Mouse (Mus musculus): ENCODE measurements around the gene Cfap99. TPM values are rescaled to one million over a fixed set of nuclear protein-coding genes. Genes with fewer than 3 reads are reported as not detected.
A peak's percentile ranks its signal among the peaks of the same experiment; 100 is the strongest.

Gene Cfap99
- polyA plus RNA-seq, 1 experiment from 2014 or later, result 0.43 TPM

DNA sequence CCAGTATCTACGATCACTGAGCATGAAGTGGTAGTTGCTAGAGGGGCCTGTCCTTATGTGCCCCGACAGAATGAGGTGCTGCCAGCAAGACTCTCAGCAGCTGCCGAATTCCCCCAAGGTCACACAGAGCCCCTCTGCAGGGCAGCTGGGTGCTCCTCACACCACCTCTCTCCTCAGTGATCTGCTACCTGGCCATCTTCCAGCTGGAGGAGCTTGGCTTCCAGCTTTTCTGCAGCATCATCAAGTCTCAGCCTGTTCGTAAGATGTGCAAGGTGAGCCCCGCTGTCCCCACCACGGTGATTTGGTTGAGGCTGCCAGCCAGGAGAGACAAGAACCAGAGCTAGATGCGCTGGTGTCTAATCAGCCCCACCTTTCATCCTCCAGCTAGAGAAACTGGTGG is 14.0 kb downstream of the Cfap99 start:
- Histone ChIP-seq H3K9me3 (ENCODE audit: control insufficient read depth, low read length) (no peaks in the 10 kb centered on the region), H3K27ac (ENCODE audit: low read length) (no peak overlapping the region), H3K4me1 (replicated peaks; ENCODE audit: control insufficient read depth, insufficient read depth, low read length) (no peaks in the 10 kb centered on the region), H3K9ac (ENCODE audit: low read length) (no peak overlapping the region), H3K4me2 (ENCODE audit: low read depth, low read length) (no peak overlapping the region), H3K36me3 (ENCODE audit: control insufficient read depth, insufficient read depth, low read length) (no peaks in the 10 kb centered on the region), H3K4me3 (ENCODE audit: low read length) (no peak overlapping the region), H3K27me3 (ENCODE audit: control insufficient read depth, insufficient read depth, low read depth, low read length) (no peaks in the 10 kb centered on the region)
- WGBS, result 65% methylated on average over 7 of the region's 7 CpGs
- ATAC-seq (ENCODE audit: low read depth), result no peak

DNA sequence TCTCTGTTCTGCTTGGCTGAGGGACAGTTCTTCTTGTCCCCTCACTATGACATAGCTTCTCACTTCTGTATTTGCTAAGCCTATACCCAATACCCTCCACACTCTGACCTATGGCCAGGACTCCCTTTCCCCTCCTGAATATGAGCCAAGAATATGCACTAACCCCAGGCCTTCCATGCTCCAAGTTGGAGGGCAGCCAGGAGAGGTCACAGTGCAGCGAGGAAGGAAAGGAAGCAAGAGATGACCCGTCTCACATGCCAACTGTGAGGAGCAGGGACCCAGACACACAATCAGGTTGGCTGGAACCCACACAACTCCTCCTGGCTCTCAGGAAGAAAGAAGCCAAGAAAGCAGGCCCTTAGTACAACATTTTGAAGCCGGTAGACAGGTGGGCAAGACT is 20.6 kb downstream of the Cfap99 start:
- ATAC-seq (ENCODE audit: low read depth), result no peak
- Histone ChIP-seq H3K9ac (ENCODE audit: low read length) (no peak overlapping the region), H3K4me1 (replicated peaks; ENCODE audit: control insufficient read depth, insufficient read depth, low read length) (no peaks in the 10 kb centered on the region), H3K36me3 (ENCODE audit: control insufficient read depth, insufficient read depth, low read length) (no peaks in the 10 kb centered on the region), H3K27me3 (ENCODE audit: control insufficient read depth, insufficient read depth, low read depth, low read length) (no peaks in the 10 kb centered on the region), H3K4me3 (ENCODE audit: low read length) (no peak overlapping the region), H3K9me3 (ENCODE audit: control insufficient read depth, low read length) (no peaks in the 10 kb centered on the region), H3K27ac (ENCODE audit: low read length) (no peak overlapping the region), H3K4me2 (ENCODE audit: low read depth, low read length) (no peak overlapping the region)
- 60% methylated on average over 3 of the region's 3 CpGs for WGBS

- no peak overlapping the region for H3K27ac ChIP-seq (ENCODE audit: low read length)
- no peaks in the 10 kb centered on the region for H3K4me1 ChIP-seq (replicated peaks; ENCODE audit: control insufficient read depth, insufficient read depth, low read length)
- no peak overlapping the region for H3K4me3 ChIP-seq (ENCODE audit: low read length)
- H3K9ac ChIP-seq (ENCODE audit: low read length), result no peak overlapping the region
- H3K27me3 ChIP-seq (ENCODE audit: control insufficient read depth, insufficient read depth, low read depth, low read length), result no peaks in the 10 kb centered on the region
- no peak overlapping the region for H3K4me2 ChIP-seq (ENCODE audit: low read depth, low read length)
- no peaks in the 10 kb centered on the region for H3K36me3 ChIP-seq (ENCODE audit: control insufficient read depth, insufficient read depth, low read length)
- H3K9me3 ChIP-seq (ENCODE audit: control insufficient read depth, low read length), result no peaks in the 10 kb centered on the region
- ATAC-seq (ENCODE audit: low read depth), result no peak
- 45% methylated on average over 2 of the region's 2 CpGs for WGBS
These were observed 31.2 kb downstream of the Cfap99 start for GRCm38 (mm10) chr5:34319491-34320034.

DNA sequence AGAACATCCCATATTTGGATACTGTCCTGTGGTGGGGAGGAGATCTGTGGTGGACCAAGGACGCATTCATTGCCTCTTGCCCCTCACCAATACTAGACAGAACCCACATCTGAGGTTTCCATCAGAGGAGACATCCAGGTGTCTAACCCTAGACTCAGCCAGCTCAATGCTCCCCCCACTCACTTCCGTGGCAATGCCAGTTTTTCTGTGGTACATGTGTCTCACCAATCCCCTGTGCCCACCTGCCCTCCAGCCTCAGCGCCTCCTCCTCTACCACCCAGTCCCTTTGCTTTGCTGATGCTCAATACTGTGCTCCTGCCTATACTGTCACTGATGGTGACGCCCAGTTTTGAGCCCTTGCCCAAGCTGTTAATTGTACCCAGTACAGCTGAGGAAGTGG is 32.8 kb downstream of the Cfap99 start:
- H3K27me3 ChIP-seq (ENCODE audit: control insufficient read depth, insufficient read depth, low read depth, low read length), result no peaks in the 10 kb centered on the region
- H3K4me2 ChIP-seq (ENCODE audit: low read depth, low read length), result no peak overlapping the region
- H3K9me3 ChIP-seq (ENCODE audit: control insufficient read depth, low read length), result no peaks in the 10 kb centered on the region
- H3K9ac ChIP-seq (ENCODE audit: low read length), result no peak overlapping the region
- H3K4me3 ChIP-seq (ENCODE audit: low read length), result no peak overlapping the region
- ATAC-seq (ENCODE audit: low read depth), result no peak
- H3K27ac ChIP-seq (ENCODE audit: low read length), result no peak overlapping the region
- H3K4me1 ChIP-seq (replicated peaks; ENCODE audit: control insufficient read depth, insufficient read depth, low read length), result peaks cover under 1% of the 10 kb centered on the region; the same call in 1 of the 2 replicates
- 78% methylated on average over 4 of the region's 4 CpGs for WGBS
- no peaks in the 10 kb centered on the region for H3K36me3 ChIP-seq (ENCODE audit: control insufficient read depth, insufficient read depth, low read length)

DNA sequence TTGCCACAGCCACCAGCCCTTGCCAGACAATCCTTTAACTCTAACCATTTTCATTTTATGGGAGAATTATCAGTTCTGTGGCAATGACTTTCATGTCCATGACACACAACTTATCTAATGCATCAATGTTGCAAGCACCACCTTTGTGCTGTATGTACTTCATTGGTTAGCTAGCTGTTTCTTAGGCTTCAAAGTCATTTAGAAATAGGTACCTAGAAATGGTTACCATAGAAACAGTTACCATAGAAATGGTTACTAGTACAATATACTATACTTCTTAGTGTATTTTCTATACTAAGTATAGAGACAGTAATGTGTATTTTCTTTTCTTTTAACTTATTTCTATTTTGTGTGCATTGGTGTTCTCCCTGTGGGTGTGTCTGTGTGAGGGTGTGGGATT is 36.9 kb downstream of the Cfap99 start:
- ATAC-seq (ENCODE audit: low read depth), result no peak
- Histone ChIP-seq H3K4me2 (ENCODE audit: low read depth, low read length) (no peak overlapping the region), H3K9me3 (ENCODE audit: control insufficient read depth, low read length) (no peaks in the 10 kb centered on the region), H3K36me3 (ENCODE audit: control insufficient read depth, insufficient read depth, low read length) (no peaks in the 10 kb centered on the region), H3K9ac (ENCODE audit: low read length) (no peak overlapping the region), H3K4me3 (ENCODE audit: low read length) (no peak overlapping the region), H3K27me3 (ENCODE audit: control insufficient read depth, insufficient read depth, low read depth, low read length) (no peaks in the 10 kb centered on the region), H3K4me1 (replicated peaks; ENCODE audit: control insufficient read depth, insufficient read depth, low read length) (peaks cover 6% of the 10 kb centered on the region), H3K27ac (ENCODE audit: low read length) (no peak overlapping the region)

DNA sequence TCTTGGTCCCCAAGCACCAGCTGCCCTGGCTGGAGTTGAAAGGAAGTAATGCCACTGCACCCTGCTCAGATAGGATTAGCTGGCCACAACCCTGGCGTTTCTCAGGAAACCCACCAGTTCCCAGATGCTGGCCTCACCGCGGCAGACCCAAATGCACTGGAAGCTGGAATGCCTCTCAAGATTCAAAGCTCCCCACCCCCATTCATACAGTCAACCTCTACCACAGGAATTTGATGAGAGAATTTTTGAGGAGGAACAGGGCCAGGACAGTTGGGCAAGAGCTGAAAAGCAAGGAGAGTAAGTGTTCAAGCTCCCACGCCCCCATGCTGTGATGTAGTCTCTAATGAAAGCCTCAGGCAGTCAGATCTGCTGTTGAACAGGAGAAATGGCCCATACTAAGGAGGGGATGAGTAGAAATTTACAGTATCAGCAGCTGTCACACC is 37.9 kb downstream of the Cfap99 start:
- Histone ChIP-seq H3K27me3 (ENCODE audit: control insufficient read depth, insufficient read depth, low read depth, low read length) (no peaks in the 10 kb centered on the region), H3K27ac (ENCODE audit: low read length) (no peak overlapping the region), H3K4me2 (ENCODE audit: low read depth, low read length) (peak overlapping the region; percentile 74; the same call in 1 of the 2 replicates), H3K4me3 (ENCODE audit: low read length) (no peak overlapping the region), H3K4me1 (replicated peaks; ENCODE audit: control insufficient read depth, insufficient read depth, low read length) (peaks cover 6% of the 10 kb centered on the region), H3K9me3 (ENCODE audit: control insufficient read depth, low read length) (no peaks in the 10 kb centered on the region), H3K36me3 (ENCODE audit: control insufficient read depth, insufficient read depth, low read length) (no peaks in the 10 kb centered on the region), H3K9ac (ENCODE audit: low read length) (peak overlapping the region; percentile 68; the same call in 1 of the 2 replicates)
- WGBS, result 12% methylated on average over 4 of the region's 4 CpGs
- ATAC-seq (ENCODE audit: low read depth), result peak; percentile 48; the same call in 1 of the 2 replicates

- H3K36me3 ChIP-seq (ENCODE audit: control insufficient read depth, insufficient read depth, low read length), result no peaks in the 10 kb centered on the region
- 7% methylated on average over 31 of the region's 31 CpGs for WGBS
- peaks cover 6% of the 10 kb centered on the region for H3K4me1 ChIP-seq (replicated peaks; ENCODE audit: control insufficient read depth, insufficient read depth, low read length)
- H3K9ac ChIP-seq (ENCODE audit: low read length), result peak overlapping the region; percentile 68
- H3K27me3 ChIP-seq (ENCODE audit: control insufficient read depth, insufficient read depth, low read depth, low read length), result no peaks in the 10 kb centered on the region
- peak overlapping the region; percentile 74 for H3K4me2 ChIP-seq (ENCODE audit: low read depth, low read length)
- H3K27ac ChIP-seq (ENCODE audit: low read length), result no peak overlapping the region
- peak overlapping the region; percentile 44 for H3K4me3 ChIP-seq (ENCODE audit: low read length)
- ATAC-seq (ENCODE audit: low read depth), result peak; percentile 67
- no peaks in the 10 kb centered on the region for H3K9me3 ChIP-seq (ENCODE audit: control insufficient read depth, low read length)
These were observed 38.6 kb downstream of the Cfap99 start for GRCm38 (mm10) chr5:34326875-34327576.

GRCm38 (mm10) chr5:34330136-34330535 is 41.7 kb downstream of the Cfap99 start:
- Histone ChIP-seq H3K4me3 (ENCODE audit: low read length) (no peak overlapping the region), H3K4me2 (ENCODE audit: low read depth, low read length) (no peak overlapping the region), H3K4me1 (replicated peaks; ENCODE audit: control insufficient read depth, insufficient read depth, low read length) (peaks cover 7% of the 10 kb centered on the region), H3K9me3 (ENCODE audit: control insufficient read depth, low read length) (no peaks in the 10 kb centered on the region), H3K27ac (ENCODE audit: low read length) (no peak overlapping the region), H3K9ac (ENCODE audit: low read length) (no peak overlapping the region), H3K36me3 (ENCODE audit: control insufficient read depth, insufficient read depth, low read length) (no peaks in the 10 kb centered on the region), H3K27me3 (ENCODE audit: control insufficient read depth, insufficient read depth, low read depth, low read length) (no peaks in the 10 kb centered on the region)
- ATAC-seq (ENCODE audit: low read depth), result no peak
- 84% methylated on average over 2 of the region's 2 CpGs for WGBS

DNA sequence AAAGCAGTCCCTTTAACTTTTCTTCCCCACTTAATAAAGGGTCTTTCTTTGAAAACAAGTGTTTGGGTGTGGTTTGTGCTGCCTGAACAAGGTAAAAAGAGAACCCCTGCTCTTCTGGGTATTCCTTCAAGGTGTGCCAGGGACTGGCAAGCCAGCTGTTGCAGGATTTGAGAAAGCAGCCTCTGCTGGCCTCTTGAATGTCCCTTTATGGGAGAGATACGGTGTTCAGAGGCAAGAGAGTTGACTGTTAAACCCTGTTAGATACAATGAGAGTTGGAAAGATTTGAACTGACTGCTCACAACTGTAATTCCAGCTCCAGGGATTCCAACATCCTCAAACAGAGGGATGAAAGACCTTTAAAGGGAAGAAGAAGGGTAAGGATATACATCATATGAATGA is 45.7 kb downstream of the Cfap99 start:
- no peak for ATAC-seq (ENCODE audit: low read depth)
- H3K4me1 ChIP-seq (replicated peaks; ENCODE audit: control insufficient read depth, insufficient read depth, low read length), result peaks cover 11% of the 10 kb centered on the region
- 96% methylated on average over 1 of the region's 1 CpGs for WGBS

More for the DNA sequence above, 45.7 kb downstream of the Cfap99 start:
- Histone ChIP-seq H3K36me3 (ENCODE audit: control insufficient read depth, insufficient read depth, low read length) (peaks cover under 1% of the 10 kb centered on the region; the same call in 1 of the 2 replicates), H3K27ac (ENCODE audit: low read length) (no peak overlapping the region), H3K9me3 (ENCODE audit: control insufficient read depth, low read length) (no peaks in the 10 kb centered on the region), H3K9ac (ENCODE audit: low read length) (no peak overlapping the region), H3K4me3 (ENCODE audit: low read length) (no peak overlapping the region), H3K4me2 (ENCODE audit: low read depth, low read length) (no peak overlapping the region), H3K27me3 (ENCODE audit: control insufficient read depth, insufficient read depth, low read depth, low read length) (no peaks in the 10 kb centered on the region)

Data from lung, embryonic 16.5 days (tissue).